8 mouse cellular contexts compared by ENCODE assay signal in the genomic region with DNA sequence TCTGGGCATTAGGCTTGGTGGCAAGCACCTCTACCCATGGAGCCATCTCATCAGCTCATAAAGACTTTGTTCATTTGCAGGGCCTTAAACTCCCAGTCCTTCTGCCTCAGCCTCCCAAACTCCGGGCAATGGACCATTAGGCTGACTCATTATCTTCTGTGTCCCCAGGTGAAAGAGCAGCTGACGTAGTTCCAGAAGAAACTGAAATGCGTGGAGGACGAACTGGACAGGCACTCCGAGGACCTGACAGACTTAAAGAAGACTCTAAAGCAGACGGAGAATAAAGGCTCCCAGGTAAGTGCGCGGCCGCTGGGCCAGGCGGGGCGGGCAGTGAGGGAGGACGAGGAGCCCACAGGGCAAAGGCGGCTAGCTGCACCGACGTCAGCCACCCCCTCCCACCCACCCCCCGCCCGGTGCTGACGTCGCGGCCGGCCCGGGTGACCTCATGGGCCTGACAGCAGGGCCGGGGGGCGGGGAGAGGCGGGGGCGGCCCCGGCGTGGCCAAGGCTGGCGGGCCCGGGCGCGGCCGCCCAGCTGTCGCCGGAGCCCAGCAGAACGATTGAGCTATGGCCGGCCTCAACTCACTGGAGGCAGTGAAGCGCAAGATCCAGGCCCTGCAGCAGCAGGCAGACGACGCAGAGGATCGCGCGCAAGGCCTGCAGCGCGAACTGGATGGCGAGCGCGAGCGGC. TPM values are rescaled to one million over a fixed set of nuclear protein-coding genes. Genes with fewer than 3 reads are reported as not detected.
A peak's percentile ranks its signal among the peaks of the same experiment; 100 is the strongest.
DNase-seq lines count a peak whose midpoint lies in the region; ATAC-seq lines count a peak whose summit lies in the region.

A gene (plus strand): TSS at position 220 of the 690 bp plus-strand sequence.

- ATAC-seq in hindbrain, embryonic 12.5 days (ENCODE audit: low FRiP score) = peak; percentile 89

- peak within 1 kb of the TSS; percentile 80 for H3K4me3 ChIP-seq in hindbrain, embryonic 12.5 days

- H3K27ac ChIP-seq in hindbrain, embryonic 12.5 days = peak within 1 kb of the TSS; percentile 93

- H3K9me3 ChIP-seq in hindbrain, embryonic 12.5 days (replicated peaks) = no peaks in the 10 kb centered on the region

- WGBS in hindbrain, embryonic 12.5 days = under 1% methylated on average over 48 of the region's 49 CpGs

- H3K9ac ChIP-seq in hindbrain, embryonic 12.5 days = peak within 1 kb of the TSS; percentile 92

- peak within 1 kb of the TSS; percentile 69 for H3K4me2 ChIP-seq in hindbrain, embryonic 12.5 days (replicated peaks)

- peak; percentile 92 for DNase-seq in Muller cell, postnatal 12 days (ENCODE audit: inconsistent ontology term)
- peak; percentile 70 for DNase-seq in cerebellum, adult 9-10 months
- DNase-seq in frontal cortex, adult 2 months (ENCODE audit: extremely low spot score in 1 of 2, low spot score in 1 of 2) = peak in 1 of 2 experiments; percentile 12
- peak in 1 of 2 experiments; percentile 43 for DNase-seq in layer of hippocampus, postnatal 14 days (ENCODE audit: low spot score in 2 of 2)
- DNase-seq in lung, postnatal 14 days = peak; percentile 82
- peak; percentile 55 for DNase-seq in ovary, postnatal 10 days (ENCODE audit: low spot score)
- DNase-seq in thymus, postnatal 25 days = peak; percentile 61

- H3K27me3 ChIP-seq in hindbrain, embryonic 12.5 days = no peaks in the 10 kb centered on the region

- H3K4me1 ChIP-seq in hindbrain, embryonic 12.5 days = peaks cover 12% of the 10 kb centered on the region

- H3K36me3 ChIP-seq in hindbrain, embryonic 12.5 days = peaks cover 17% of the 10 kb centered on the region

RNA-seq across cellular contexts. Expression of the gene that starts here (rescaled TPM):
- 41.6 and 48.7 TPM in 2 replicates for polyA plus RNA-seq in frontal cortex, adult 2 months (2012; rRNA removed)
- 420 and 456 TPM in 2 replicates for polyA plus RNA-seq in hindbrain, embryonic 12.5 days (2016; fragmentation: Nextera tagmentation; extraction: Ambion mirVana)
- 10 to 100 TPM; 38.0 to 42.4 TPM for total RNA-seq in layer of hippocampus, postnatal 14 days (2021)
